Mouse (Mus musculus): Measurements from ENCODE around the gene Plin4. TPM values are rescaled to one million over a fixed set of nuclear protein-coding genes. Genes with fewer than 3 reads are reported as not detected.

Gene Plin4
- polyA plus RNA-seq, 1 experiment from 2014 or later, result 0.06 TPM

DNA sequence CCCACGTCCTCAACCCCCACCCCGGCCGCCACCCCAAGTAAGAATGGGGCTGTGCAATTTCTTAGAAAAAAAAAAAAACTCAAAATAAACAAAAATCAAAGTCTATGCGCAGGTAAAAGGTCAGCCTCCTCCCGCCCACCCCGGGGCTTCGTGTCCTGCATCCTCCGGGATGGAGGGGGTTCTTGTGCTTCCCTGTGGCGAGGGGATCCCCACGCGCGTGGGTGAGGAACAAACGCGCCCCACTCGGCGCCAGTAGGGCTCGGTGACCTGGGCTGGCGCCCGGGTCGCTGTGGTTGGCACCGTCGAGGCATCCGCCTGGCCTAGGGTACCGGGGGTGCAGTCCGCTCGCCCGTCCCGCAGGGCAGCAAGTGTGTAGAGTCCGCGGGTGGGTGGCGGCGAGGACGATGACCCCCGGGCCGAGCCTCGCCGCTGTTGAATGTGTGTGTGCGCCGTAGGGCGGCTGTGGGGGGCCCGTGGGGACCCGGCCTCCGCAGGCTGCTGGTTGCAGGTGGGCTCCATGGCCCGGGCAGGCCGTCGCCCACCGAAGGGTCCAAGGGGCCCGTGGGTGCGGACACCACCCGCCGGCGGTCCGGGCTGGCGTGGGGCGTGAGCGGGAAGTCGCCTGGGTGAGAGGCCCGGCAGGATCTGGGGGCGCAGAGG is 14.2 kb upstream of the Plin4 start:
- peak overlapping the region; percentile 30 for H3K4me3 ChIP-seq
- H3K9ac ChIP-seq, result peak overlapping the region; percentile 52; the same call in 1 of the 2 replicates
- WGBS, result 52% methylated on average over 59 of the region's 59 CpGs
- H3K4me1 ChIP-seq, result peaks cover 15% of the 10 kb centered on the region
- no peak overlapping the region for H3K27ac ChIP-seq
- H3K27me3 ChIP-seq, result peaks cover 75% of the 10 kb centered on the region
- peak overlapping the region; percentile 56 for H3K4me2 ChIP-seq
- peaks cover 17% of the 10 kb centered on the region for H3K9me3 ChIP-seq (replicated peaks)
- ATAC-seq, result no peak
- H3K36me3 ChIP-seq (ENCODE audit: poor library complexity, severe bottlenecking), result peaks cover 44% of the 10 kb centered on the region

DNA sequence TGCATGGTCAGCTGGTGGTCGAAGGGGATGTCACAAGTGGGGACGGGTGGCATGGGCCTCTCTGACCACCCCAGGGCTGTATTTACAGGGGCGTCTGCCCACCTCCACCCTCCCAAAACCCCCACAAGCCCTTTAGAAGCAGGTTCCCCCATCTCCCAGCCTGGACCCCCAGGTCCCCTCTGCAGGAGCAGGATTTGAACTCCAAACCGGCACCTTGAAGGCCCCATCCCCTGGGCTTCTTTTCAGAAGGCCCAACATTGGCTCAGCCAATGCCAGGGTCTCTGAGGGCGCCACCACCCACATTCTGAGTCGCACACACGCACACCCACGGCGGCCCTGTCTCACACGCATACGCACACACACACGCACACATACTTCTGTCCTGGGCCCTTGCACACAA is 13.6 kb upstream of the Plin4 start:
- ATAC-seq, result no peak
- H3K27me3 ChIP-seq, result peaks cover 82% of the 10 kb centered on the region

DNA sequence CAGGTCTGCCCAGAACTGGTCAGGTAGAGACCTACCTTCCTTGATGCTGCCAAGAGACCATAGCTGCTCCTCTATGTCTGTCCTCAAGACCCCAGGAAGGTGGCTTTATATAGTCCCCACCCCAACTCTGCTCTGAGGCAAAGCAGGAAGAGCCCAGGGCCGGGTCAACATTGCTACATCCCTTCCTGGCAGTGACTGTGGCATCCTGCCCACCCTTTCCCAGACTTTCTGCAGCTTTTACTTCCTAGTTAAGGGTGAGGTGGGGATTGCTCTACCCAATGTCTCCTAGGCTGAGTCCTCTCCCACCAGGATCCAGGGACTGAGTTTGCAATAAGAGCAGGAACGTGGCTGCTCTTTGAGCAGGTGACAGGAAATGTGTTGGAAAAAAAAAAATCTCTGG is 12.2 kb upstream of the Plin4 start, which contains the start of gene Lrg1:
TSS of gene Lrg1 (minus strand) at position 176 of the 400 bp plus-strand sequence.
- no peak for ATAC-seq
- peaks cover 20% of the 10 kb centered on the region for H3K4me1 ChIP-seq
- peaks cover 27% of the 10 kb centered on the region for H3K36me3 ChIP-seq (ENCODE audit: poor library complexity, severe bottlenecking)
- no peak within 1 kb of the TSS for H3K4me2 ChIP-seq
- 64% methylated on average over 2 of the region's 2 CpGs for WGBS
- peaks cover 93% of the 10 kb centered on the region for H3K27me3 ChIP-seq
- no peak within 1 kb of the TSS for H3K4me3 ChIP-seq
- H3K9ac ChIP-seq, result no peak within 1 kb of the TSS
- H3K9me3 ChIP-seq (replicated peaks), result peaks cover 17% of the 10 kb centered on the region
- no peak within 1 kb of the TSS for H3K27ac ChIP-seq

More for the DNA sequence above, 13.6 kb upstream of the Plin4 start:
- H3K4me1 ChIP-seq, result peaks cover 15% of the 10 kb centered on the region
- H3K9ac ChIP-seq, result no peak overlapping the region
- H3K36me3 ChIP-seq (ENCODE audit: poor library complexity, severe bottlenecking), result peaks cover 40% of the 10 kb centered on the region
- 91% methylated on average over 12 of the region's 12 CpGs for WGBS
- no peak overlapping the region for H3K27ac ChIP-seq
- H3K4me2 ChIP-seq, result no peak overlapping the region
- no peak overlapping the region for H3K4me3 ChIP-seq
- peaks cover 17% of the 10 kb centered on the region for H3K9me3 ChIP-seq (replicated peaks)

DNA sequence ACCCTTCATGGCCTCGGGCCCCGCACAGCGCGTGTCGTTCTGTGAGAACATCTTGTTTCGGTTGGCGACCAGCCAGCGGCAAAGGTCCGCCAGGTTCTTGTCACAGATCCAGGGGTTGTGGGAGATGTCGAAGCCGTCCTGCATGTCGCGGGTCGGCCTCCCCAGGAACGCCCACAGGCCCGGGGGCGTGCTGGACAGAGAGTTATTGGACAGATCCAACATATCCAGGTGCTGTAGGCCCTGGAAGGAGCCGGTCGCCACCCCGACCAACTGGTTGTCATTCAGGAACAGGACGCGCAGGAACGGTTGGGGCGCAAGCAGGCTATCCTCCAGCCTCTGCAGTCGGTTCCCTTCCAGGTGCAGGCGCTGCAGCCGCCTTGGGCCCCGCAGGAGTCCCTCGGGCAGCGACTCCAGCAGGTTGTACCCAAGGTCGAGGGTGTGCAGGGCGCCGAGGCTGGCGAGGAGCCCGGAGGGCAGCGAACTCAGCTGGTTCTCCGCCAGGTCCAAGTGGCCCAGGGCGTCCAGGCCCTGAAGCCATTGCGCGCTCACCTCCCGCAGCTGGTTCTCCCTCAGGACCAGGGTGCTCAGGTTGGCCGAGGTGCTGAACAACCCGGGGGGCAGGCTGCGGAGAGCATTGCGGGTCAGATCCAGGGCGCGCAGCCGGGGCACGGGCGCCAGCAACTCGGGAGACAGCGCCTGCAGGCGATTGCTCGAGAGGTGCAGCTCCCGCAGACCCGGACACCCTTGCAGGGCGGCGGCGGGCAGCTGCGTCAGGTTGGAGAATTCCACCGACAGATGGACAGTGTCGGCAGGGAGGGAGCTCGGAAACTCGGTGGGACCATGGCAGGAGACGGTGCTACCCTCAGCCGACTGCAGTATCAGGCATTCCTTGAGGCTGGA is 10.6 kb upstream of the Plin4 start:
- peaks cover 90% of the 10 kb centered on the region for H3K27me3 ChIP-seq
- peaks cover 20% of the 10 kb centered on the region for H3K4me1 ChIP-seq
- H3K9me3 ChIP-seq (replicated peaks), result peaks cover 17% of the 10 kb centered on the region
- H3K4me3 ChIP-seq, result no peak overlapping the region; the same call in 1 of the 2 replicates
- H3K4me2 ChIP-seq, result no peak overlapping the region
- peaks cover 17% of the 10 kb centered on the region for H3K36me3 ChIP-seq (ENCODE audit: poor library complexity, severe bottlenecking)
- no peak overlapping the region for H3K9ac ChIP-seq
- no peak overlapping the region for H3K27ac ChIP-seq
- WGBS, result 8% methylated on average over 66 of the region's 66 CpGs
- no peak for ATAC-seq

DNA sequence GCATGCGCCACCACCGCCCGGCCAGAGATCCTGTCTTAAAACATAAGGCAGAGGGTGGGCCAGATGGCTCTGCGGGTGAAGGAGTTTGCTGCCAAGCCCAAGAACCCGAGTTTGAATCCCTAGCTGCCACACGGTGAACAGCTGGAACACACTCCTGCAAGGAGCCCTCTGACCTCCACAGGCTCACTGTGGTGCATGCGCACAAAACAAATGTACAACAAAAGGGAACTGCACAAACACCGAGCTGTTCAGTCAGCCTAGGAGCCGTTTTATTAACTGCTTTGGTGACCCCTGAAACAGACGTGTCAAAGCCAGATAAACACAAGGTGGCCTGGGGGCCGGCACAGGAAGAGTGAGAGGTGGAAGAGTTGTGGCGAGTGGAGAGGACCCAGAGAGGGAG is 9.8 kb upstream of the Plin4 start:
- Histone ChIP-seq H3K36me3 (ENCODE audit: poor library complexity, severe bottlenecking) (peaks cover 16% of the 10 kb centered on the region), H3K4me1 (peaks cover 17% of the 10 kb centered on the region), H3K27me3 (peaks cover 82% of the 10 kb centered on the region), H3K9ac (no peak overlapping the region), H3K4me3 (no peak overlapping the region), H3K9me3 (replicated peaks) (peaks cover 17% of the 10 kb centered on the region), H3K27ac (no peak overlapping the region), H3K4me2 (no peak overlapping the region)
- 47% methylated on average over 12 of the region's 12 CpGs for WGBS
- ATAC-seq, result no peak

DNA sequence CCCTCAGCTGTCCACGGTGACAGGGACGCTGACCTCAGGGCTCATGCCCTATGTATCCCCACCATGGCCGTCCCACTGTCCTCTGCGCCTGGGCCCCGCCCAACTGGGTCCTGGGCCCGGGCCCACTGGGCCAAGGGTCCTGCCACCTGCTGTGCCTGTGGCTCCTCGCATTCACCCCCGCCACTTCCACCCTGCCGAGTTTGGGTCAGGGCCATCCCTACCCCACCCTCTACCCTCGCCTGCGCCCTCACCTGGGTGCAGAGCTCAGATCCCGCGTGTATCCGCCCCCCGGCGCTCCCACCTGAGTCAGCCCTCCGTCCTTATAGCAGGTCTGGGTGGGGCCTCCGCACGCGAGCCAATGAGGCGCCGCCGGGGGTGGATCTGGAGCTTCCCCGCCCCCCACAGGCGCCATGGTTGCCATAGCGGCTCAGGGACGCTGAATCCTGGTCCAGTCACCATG is 7.7 kb upstream of the Plin4 start, which contains the start of gene Plin5:
TSS of gene Plin5 (minus strand) at position 346 of the 460 bp plus-strand sequence.
- ATAC-seq, result peak; percentile 44
- Histone ChIP-seq H3K27ac (no peak within 1 kb of the TSS), H3K4me2 (peak within 1 kb of the TSS; percentile 60), H3K9ac (0 out of 2 replicates have a peak within 1 kb of the TSS, but pooled peaks have one; percentile 34), H3K36me3 (ENCODE audit: poor library complexity, severe bottlenecking) (no peaks in the 10 kb centered on the region), H3K9me3 (replicated peaks) (peaks cover 5% of the 10 kb centered on the region; the same call in 1 of the 2 replicates), H3K4me3 (peak within 1 kb of the TSS; percentile 31), H3K4me1 (peaks cover 12% of the 10 kb centered on the region), H3K27me3 (peaks cover 61% of the 10 kb centered on the region)
- under 1% methylated on average over 27 of the region's 27 CpGs for WGBS

DNA sequence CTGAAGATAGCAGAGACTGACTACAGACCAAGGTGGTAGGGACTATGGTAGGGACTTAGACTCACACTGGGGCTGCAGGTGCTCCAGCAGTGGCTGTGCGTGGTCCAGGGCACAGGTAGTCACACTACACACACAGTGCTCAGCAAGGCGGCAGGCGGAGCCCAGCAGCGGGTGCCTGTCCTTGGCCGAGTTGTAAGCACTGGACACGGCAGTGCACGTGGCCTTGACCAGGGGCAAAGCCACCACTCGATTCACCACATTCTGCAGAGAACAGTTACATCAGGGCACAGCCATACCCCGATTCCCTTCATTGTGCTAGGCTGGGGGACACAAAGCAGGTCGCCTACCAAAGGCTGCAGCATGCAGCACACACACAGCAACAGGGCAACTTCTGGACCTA is 6.6 kb upstream of the Plin4 start:
- no peak overlapping the region for H3K4me3 ChIP-seq
- H3K36me3 ChIP-seq (ENCODE audit: poor library complexity, severe bottlenecking), result no peaks in the 10 kb centered on the region
- H3K4me2 ChIP-seq, result no peak overlapping the region
- no peak for ATAC-seq
- WGBS, result 72% methylated on average over 10 of the region's 10 CpGs
- peaks cover 50% of the 10 kb centered on the region for H3K27me3 ChIP-seq
- H3K9me3 ChIP-seq (replicated peaks), result no peaks in the 10 kb centered on the region
- H3K9ac ChIP-seq, result no peak overlapping the region
- peaks cover 12% of the 10 kb centered on the region for H3K4me1 ChIP-seq
- no peak overlapping the region for H3K27ac ChIP-seq

DNA sequence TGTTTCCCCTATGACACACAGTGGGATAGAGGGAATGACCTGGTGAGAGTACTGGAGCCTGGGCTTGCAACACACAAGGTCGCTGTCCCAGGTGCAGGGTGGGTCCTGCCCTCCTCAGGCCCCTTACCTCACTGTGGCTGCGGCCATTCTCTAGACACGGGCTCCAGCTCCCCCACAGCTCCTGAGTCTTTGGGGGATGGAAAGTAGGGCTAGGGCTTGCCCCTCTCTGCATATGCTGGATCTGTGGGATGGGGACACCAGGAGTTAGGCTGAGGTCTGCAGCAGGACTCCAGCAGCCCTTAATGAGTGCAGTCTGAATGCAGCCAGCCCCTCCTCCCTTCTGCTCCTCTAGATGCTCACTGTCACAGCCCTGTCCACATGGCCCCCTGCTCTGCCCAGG is 3.1 kb upstream of the Plin4 start:
- H3K4me3 ChIP-seq, result no peak overlapping the region
- no peak for ATAC-seq
- peaks cover 7% of the 10 kb centered on the region for H3K36me3 ChIP-seq (ENCODE audit: poor library complexity, severe bottlenecking)
- H3K9ac ChIP-seq, result peak overlapping the region; percentile 19; the same call in 1 of the 2 replicates
- no peak overlapping the region for H3K4me2 ChIP-seq
- H3K4me1 ChIP-seq, result peaks cover 5% of the 10 kb centered on the region
- 70% methylated on average over 3 of the region's 3 CpGs for WGBS
- H3K9me3 ChIP-seq (replicated peaks), result no peaks in the 10 kb centered on the region
- H3K27ac ChIP-seq, result no peak overlapping the region
- H3K27me3 ChIP-seq, result peaks cover 17% of the 10 kb centered on the region

DNA sequence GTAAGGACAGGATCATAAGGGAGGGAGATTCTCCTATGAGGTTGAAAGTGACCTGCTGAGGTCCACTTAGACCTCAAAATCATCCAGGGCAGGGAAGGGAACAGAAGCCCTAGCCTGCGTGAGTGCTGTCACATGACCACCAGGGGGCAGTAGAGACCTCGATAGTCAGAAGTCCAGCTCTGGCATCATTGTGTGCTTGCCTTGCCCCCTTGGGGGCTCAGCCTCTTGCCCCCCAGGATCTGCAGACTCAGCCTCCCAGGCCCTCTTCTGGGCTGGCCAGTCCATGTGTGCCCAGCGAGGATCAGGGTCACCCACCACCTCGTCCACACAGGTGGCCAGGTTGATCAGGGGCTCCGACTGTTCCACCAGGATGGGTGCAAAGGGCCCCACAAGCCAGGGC is 2.3 kb upstream of the Plin4 start:
- peak; percentile 30 for ATAC-seq
- WGBS, result 41% methylated on average over 5 of the region's 5 CpGs
- H3K9ac ChIP-seq, result no peak overlapping the region
- no peak overlapping the region for H3K27ac ChIP-seq
- H3K4me1 ChIP-seq, result no peaks in the 10 kb centered on the region
- no peak overlapping the region for H3K4me3 ChIP-seq
- H3K9me3 ChIP-seq (replicated peaks), result no peaks in the 10 kb centered on the region
- H3K27me3 ChIP-seq, result peaks cover 8% of the 10 kb centered on the region
- peaks cover 7% of the 10 kb centered on the region for H3K36me3 ChIP-seq (ENCODE audit: poor library complexity, severe bottlenecking)
- no peak overlapping the region for H3K4me2 ChIP-seq

DNA sequence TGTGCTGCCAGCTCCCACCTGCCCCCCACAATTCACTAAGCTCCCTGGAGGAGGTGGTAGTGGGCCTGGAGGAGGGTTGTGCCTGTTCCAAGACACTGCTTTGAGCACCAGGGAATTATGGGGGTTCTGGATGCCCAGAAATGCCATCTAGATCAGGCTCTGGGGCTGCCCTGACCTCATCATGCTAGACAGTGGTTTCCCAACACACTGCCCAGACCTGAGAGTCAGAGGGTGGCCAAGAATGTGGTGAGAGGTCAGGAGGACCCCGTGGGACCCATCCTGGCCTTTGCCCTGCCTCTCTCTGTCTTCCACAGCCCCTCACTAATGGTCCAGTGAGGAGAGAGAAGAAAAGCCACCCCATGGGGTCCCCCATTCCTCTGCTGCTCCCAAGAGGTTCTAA is 1.4 kb upstream of the Plin4 start:
- ATAC-seq, result no peak
- H3K27me3 ChIP-seq, result no peaks in the 10 kb centered on the region
- WGBS, result 13% methylated on average over 1 of the region's 1 CpGs
- no peaks in the 10 kb centered on the region for H3K9me3 ChIP-seq (replicated peaks)
- H3K36me3 ChIP-seq (ENCODE audit: poor library complexity, severe bottlenecking), result peaks cover 7% of the 10 kb centered on the region
- no peak overlapping the region for H3K4me3 ChIP-seq
- H3K4me2 ChIP-seq, result no peak overlapping the region
- no peaks in the 10 kb centered on the region for H3K4me1 ChIP-seq
- H3K9ac ChIP-seq, result no peak overlapping the region
- H3K27ac ChIP-seq, result no peak overlapping the region

DNA sequence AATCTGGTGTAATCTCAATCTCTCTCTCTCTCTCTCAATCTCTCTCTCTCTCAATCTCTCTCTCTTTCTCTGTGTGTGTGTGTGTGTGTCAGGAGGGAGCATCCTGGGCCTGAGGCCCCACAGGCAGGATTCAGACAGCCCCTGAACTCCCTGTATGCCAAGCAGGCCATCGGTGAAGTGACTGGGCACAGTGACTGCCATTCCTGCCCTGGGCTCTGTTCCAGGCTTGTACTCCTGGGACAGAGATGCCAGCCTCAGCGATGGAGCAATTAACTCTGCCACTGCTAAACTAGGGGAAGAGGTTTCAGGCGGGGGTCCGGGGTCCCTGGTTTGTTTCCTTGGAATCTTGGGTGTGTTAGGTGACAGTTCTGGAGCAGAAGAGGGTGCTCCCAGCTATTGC is 968 bp upstream of the Plin4 start:
- Histone ChIP-seq H3K4me2 (no peak overlapping the region), H3K4me3 (no peak overlapping the region), H3K9ac (no peak overlapping the region), H3K36me3 (ENCODE audit: poor library complexity, severe bottlenecking) (peaks cover 7% of the 10 kb centered on the region), H3K27me3 (no peaks in the 10 kb centered on the region), H3K9me3 (replicated peaks) (no peaks in the 10 kb centered on the region), H3K4me1 (no peaks in the 10 kb centered on the region), H3K27ac (no peak overlapping the region)
- ATAC-seq, result no peak
- WGBS, result 69% methylated on average over 4 of the region's 4 CpGs
